Mouse (Mus musculus): ENCODE measurements around the gene Eapp. TPM values are rescaled to one million over a fixed set of nuclear protein-coding genes. Genes with fewer than 3 reads are reported as not detected.

The Eapp gene
- polyA plus RNA-seq, 1 experiment from 2014 or later: 60.9 TPM

MicroRNAs within 50 kb of the gene (microRNA counts, 519-probe panel; counts per million panel counts)
- microRNA mmu-miR-1892: 35.7 counts per million

Small RNAs within 50 kb of the gene (microRNA-seq; reads per million reads assigned to microRNA genes)
- gene Mir1892: not detected

Other genes starting within 250 kb of the Eapp start
- 234 and 236 TPM in 2 replicates for gene Sptssa, start 39.3 kb downstream of the Eapp start, polyA plus RNA-seq (2015; fragmentation: Nextera tagmentation; extraction: Ambion mirVana)
- 147 and 155 TPM in 2 replicates for gene Snx6, start 99.8 kb upstream of the Eapp start, polyA plus RNA-seq (2015; fragmentation: Nextera tagmentation; extraction: Ambion mirVana)
- 157 and 161 TPM in 2 replicates for gene Cfl2, start 167.0 kb upstream of the Eapp start, polyA plus RNA-seq (2015; fragmentation: Nextera tagmentation; extraction: Ambion mirVana)

Data from intestine, embryonic 16.5 days (tissue).